ENCODE assay signal across 7 mouse cellular contexts in genomic region chr11:74896901-74897677, GRCm38 (mm10). TPM values are rescaled to one million over a fixed set of nuclear protein-coding genes. Genes with fewer than 3 reads are reported as not detected.
DNase-seq lines count a peak whose midpoint lies in the region.

Gene Sgsm2, minus strand, starts transcription at chr11:74897060.

- intact Hi-C loops in left cerebral cortex, postnatal 25 days (cut with DNase I): no loop called here

- peak; percentile 69 for DNase-seq in adipocyte (ENCODE audit: low spot score)
- peak; percentile 84 for DNase-seq in embryo, embryonic 10 days (ENCODE audit: low spot score)
- DNase-seq in gastrocnemius, postnatal 10 days: peak; percentile 71
- peak; percentile 75 for DNase-seq in induced T-regulatory cell, adult 2 months (ENCODE audit: low read depth)
- DNase-seq in left cerebral cortex, postnatal 25 days (ENCODE audit: low spot score in 2 of 2): peak; percentile 71 to 74
- peak; percentile 84 for DNase-seq in mesoderm, embryonic 11.5 days (ENCODE audit: low read depth, low spot score)
- peak; percentile 68 for DNase-seq in right cerebral cortex, postnatal 4 days

RNA-seq across cellular contexts. Expression of gene Sgsm2, which starts in this region (rescaled TPM):
- total RNA-seq in gastrocnemius, postnatal 10 days (2021): 1 to 10 TPM; 4.6 to 6.9 TPM
- total RNA-seq in left cerebral cortex, postnatal 25 days (2021): 10 to 100 TPM; 76.0 to 78.3 TPM

Comparison
In these comparisons a context has a peak if more than half of its experiments do, and no peak if none do; other contexts are left out.
1. Peak in every context shown above with its lines: DNase-seq.
2. RNA of gene Sgsm2 (total RNA-seq): 76.0 to 78.3 TPM in left cerebral cortex, postnatal 25 days; 4.6 to 6.9 TPM in gastrocnemius, postnatal 10 days; every median in the first group is over 4 times any median in the second.